Mouse (Mus musculus) cortical plate, adult 2 months (tissue): ENCODE measurements around the gene Grik4. TPM values are rescaled to one million over a fixed set of nuclear protein-coding genes. Genes with fewer than 3 reads are reported as not detected.

Experiments
- H3K27ac ChIP-seq: fragments of 200-500 bp; 2 replicates; pipeline ENCODE4 v1.5.1; 2012; ENCODE audit warnings: low read length, control low read depth, inconsistent platforms; ENCODE audit not compliant: insufficient read depth
- H3K4me1 ChIP-seq: fragments of 200-500 bp; 2 replicates; pipeline ENCODE4 v1.6.1; 2011; ENCODE audit warnings: low read length; ENCODE audit not compliant: control insufficient read depth, insufficient read depth
- H3K4me3 ChIP-seq: fragments of 200-500 bp; 2 replicates; pipeline ENCODE4 v1.5.1; 2011; ENCODE audit warnings: mild to moderate bottlenecking, low read length, control low read depth; ENCODE audit not compliant: insufficient read depth
- CTCF ChIP-seq: fragments of 200-500 bp; IDR thresholded peaks from 2 replicates; pipeline ENCODE4 v1.5.1; 2011; ENCODE audit warnings: mild to moderate bottlenecking, control low read depth, low read length; ENCODE audit not compliant: insufficient read depth; ENCODE audit errors: extremely low read depth
- POLR2A ChIP-seq: fragments of 200-500 bp; IDR thresholded peaks from 2 replicates; pipeline ENCODE4 v1.6.1; 2011; ENCODE audit warnings: mild to moderate bottlenecking, low read length, control low read depth; ENCODE audit not compliant: insufficient read depth; ENCODE audit errors: extremely low read depth
- polyA plus RNA-seq: library from polyadenylated mRNA; depleted of rRNA; stranded (reverse); fragments of >200 nt; gene quantifications from 2 replicates; pipeline ENCODE4 v1.2.3, GENCODE M21; 2012

The Grik4 gene
- polyA plus RNA-seq, 1 experiment, result 10.9 TPM

GRCm38 (mm10) chr9:42673385-42674016 is 270.8 kb downstream of the Grik4 start:
- no peak overlapping the region for H3K27ac ChIP-seq
- TF ChIP-seq CTCF, result no peak
- peaks cover 2% of the 10 kb centered on the region; the same call in 1 of the 2 replicates for H3K4me1 ChIP-seq
- no peak overlapping the region for H3K4me3 ChIP-seq

- TF ChIP-seq POLR2A (no peak), CTCF (no peak)
- no peak overlapping the region for H3K4me3 ChIP-seq
- H3K27ac ChIP-seq, result no peak overlapping the region
- H3K4me1 ChIP-seq, result peaks cover 2% of the 10 kb centered on the region; the same call in 1 of the 2 replicates
Measured at GRCm38 (mm10) chr9:42672982-42673381, 271.3 kb downstream of the Grik4 start.

- H3K4me3 ChIP-seq, result no peak overlapping the region
- peaks cover 2% of the 10 kb centered on the region; the same call in 1 of the 2 replicates for H3K4me1 ChIP-seq
- no peak for TF ChIP-seq CTCF
- no peak for TF ChIP-seq POLR2A
- no peak overlapping the region for H3K27ac ChIP-seq
Measured at GRCm38 (mm10) chr9:42670619-42671018, 273.7 kb downstream of the Grik4 start.

- Histone ChIP-seq H3K4me3 (no peak overlapping the region), H3K4me1 (no peaks in the 10 kb centered on the region)
- TF ChIP-seq CTCF, result no peak
- no peak for TF ChIP-seq POLR2A
Measured at GRCm38 (mm10) chr9:42661481-42661880, 282.8 kb downstream of the Grik4 start.

GRCm38 (mm10) chr9:42652756-42653155 is 291.5 kb downstream of the Grik4 start:
- H3K4me1 ChIP-seq, result no peaks in the 10 kb centered on the region
- TF ChIP-seq CTCF (no peak), POLR2A (no peak)
- H3K27ac ChIP-seq, result no peak overlapping the region
- H3K4me3 ChIP-seq, result no peak overlapping the region

More at GRCm38 (mm10) chr9:42661481-42661880, 282.8 kb downstream of the Grik4 start:
- H3K27ac ChIP-seq, result no peak overlapping the region

GRCm38 (mm10) chr9:42652309-42652708 is 292.0 kb downstream of the Grik4 start:
- H3K27ac ChIP-seq, result no peak overlapping the region
- TF ChIP-seq CTCF, result no peak
- TF ChIP-seq POLR2A, result no peak
- H3K4me3 ChIP-seq, result no peak overlapping the region
- H3K4me1 ChIP-seq, result peaks cover 2% of the 10 kb centered on the region; the same call in 1 of the 2 replicates

GRCm38 (mm10) chr9:42649872-42650271 is 294.4 kb downstream of the Grik4 start:
- peaks cover 2% of the 10 kb centered on the region; the same call in 1 of the 2 replicates for H3K4me1 ChIP-seq
- H3K27ac ChIP-seq, result no peak overlapping the region
- no peak overlapping the region for H3K4me3 ChIP-seq
- TF ChIP-seq CTCF (no peak), POLR2A (no peak)

GRCm38 (mm10) chr9:42648051-42648450 is 296.2 kb downstream of the Grik4 start:
- H3K4me1 ChIP-seq, result peaks cover 4% of the 10 kb centered on the region
- no peak overlapping the region for H3K4me3 ChIP-seq
- TF ChIP-seq CTCF, result no peak
- no peak for TF ChIP-seq POLR2A
- no peak overlapping the region for H3K27ac ChIP-seq

GRCm38 (mm10) chr9:42647596-42647995 is 296.7 kb downstream of the Grik4 start:
- no peak overlapping the region for H3K27ac ChIP-seq
- TF ChIP-seq POLR2A (no peak), CTCF (no peak)
- no peak overlapping the region for H3K4me3 ChIP-seq
- peaks cover 4% of the 10 kb centered on the region for H3K4me1 ChIP-seq

- no peak for TF ChIP-seq POLR2A
- TF ChIP-seq CTCF, result no peak
- H3K27ac ChIP-seq, result peak overlapping the region; percentile 66; the same call in 1 of the 2 replicates
- H3K4me1 ChIP-seq, result peaks cover 8% of the 10 kb centered on the region
- H3K4me3 ChIP-seq, result no peak overlapping the region
Measured at GRCm38 (mm10) chr9:42646821-42647220, 297.5 kb downstream of the Grik4 start.

GRCm38 (mm10) chr9:42645161-42645560 is 299.1 kb downstream of the Grik4 start:
- Histone ChIP-seq H3K4me3 (no peak overlapping the region), H3K27ac (no peak overlapping the region), H3K4me1 (peaks cover 8% of the 10 kb centered on the region)
- no peak for TF ChIP-seq CTCF
- no peak for TF ChIP-seq POLR2A
